Mouse (Mus musculus) intestine, embryonic 15.5 days (tissue): Measurements from ENCODE around the gene Tspan5. TPM values are rescaled to one million over a fixed set of nuclear protein-coding genes. Genes with fewer than 3 reads are reported as not detected.

Source experiments
- ATAC-seq: fragments of 200-750 bp; cut with Nextera tagmentation; 2 replicates; pipeline ENCODE4 v1.8.0; 2017; ENCODE audit warnings: moderate TSS enrichment, moderate library complexity
- H3K27ac ChIP-seq: fragments of 300-500 bp; sonication (generic); 2 replicates; pipeline ENCODE4 v1.5.1; 2015; ENCODE audit warnings: mild to moderate bottlenecking, inconsistent platforms
- H3K27me3 ChIP-seq: fragments of 300-500 bp; sonication (generic); replicated peaks from 2 replicates; pipeline ENCODE4 v1.6.1; 2015; ENCODE audit warnings: inconsistent platforms
- H3K36me3 ChIP-seq: fragments of 300-500 bp; sonication (generic); 2 replicates; pipeline ENCODE4 v1.6.1; 2015; ENCODE audit warnings: inconsistent platforms
- H3K4me1 ChIP-seq: fragments of 300-500 bp; sonication (generic); replicated peaks from 2 replicates; pipeline ENCODE4 v1.6.1; 2015; ENCODE audit warnings: inconsistent platforms
- H3K4me2 ChIP-seq: fragments of 300-500 bp; sonication (generic); replicated peaks from 2 replicates; pipeline ENCODE4 v1.6.1; 2015; ENCODE audit warnings: mild to moderate bottlenecking, inconsistent platforms
- H3K4me3 ChIP-seq: fragments of 300-500 bp; sonication (generic); replicated peaks from 2 replicates; pipeline ENCODE4 v1.5.1; 2015; ENCODE audit warnings: inconsistent platforms
- H3K9ac ChIP-seq: fragments of 300-500 bp; sonication (generic); 2 replicates; pipeline ENCODE4 v1.6.1; 2015; ENCODE audit warnings: inconsistent platforms
- H3K9me3 ChIP-seq: fragments of 300-500 bp; sonication (generic); 2 replicates; pipeline ENCODE4 v1.6.1; 2016; ENCODE audit warnings: inconsistent platforms
- WGBS: fragments of 180-500 bp; shearing (Covaris S2); methylation state at CpG from one replicate; pipeline ENCODE4 v1.1.7; 2015; 5-methylcytosine and 5-hydroxymethylcytosine counted together
- polyA plus RNA-seq: library from polyadenylated mRNA; unstranded; fragments of >200 nt; fragmentation: Nextera tagmentation; extraction: Ambion mirVana; gene quantifications from 2 replicates; pipeline ENCODE4 v1.2.1, GENCODE M21; 2015

Tspan5 gene
- polyA plus RNA-seq, 1 experiment from 2014 or later, result 17.8 TPM

- Histone ChIP-seq H3K27ac (no peak overlapping the region), H3K4me1 (peaks cover 13% of the 10 kb centered on the region), H3K4me3 (no peak overlapping the region), H3K4me2 (no peak overlapping the region), H3K9me3 (no peaks in the 10 kb centered on the region), H3K9ac (no peak overlapping the region), H3K36me3 (no peaks in the 10 kb centered on the region), H3K27me3 (peaks cover 3% of the 10 kb centered on the region; the same call in 1 of the 2 replicates)
- WGBS, result 82% methylated on average over 4 of the region's 4 CpGs
- no peak for ATAC-seq
Observed at GRCm38 (mm10) chr3:138745596-138745995, 3.6 kb downstream of the Tspan5 start.

GRCm38 (mm10) chr3:138746556-138746955 is 4.6 kb downstream of the Tspan5 start:
- H3K4me1 ChIP-seq, result peaks cover 9% of the 10 kb centered on the region
- no peak overlapping the region for H3K4me2 ChIP-seq
- H3K9me3 ChIP-seq, result no peaks in the 10 kb centered on the region
- no peak overlapping the region for H3K9ac ChIP-seq
- 88% methylated on average over 8 of the region's 8 CpGs for WGBS
- ATAC-seq, result no peak
- no peaks in the 10 kb centered on the region for H3K36me3 ChIP-seq
- no peak overlapping the region for H3K27ac ChIP-seq
- H3K4me3 ChIP-seq, result no peak overlapping the region
- H3K27me3 ChIP-seq, result no peaks in the 10 kb centered on the region

DNA sequence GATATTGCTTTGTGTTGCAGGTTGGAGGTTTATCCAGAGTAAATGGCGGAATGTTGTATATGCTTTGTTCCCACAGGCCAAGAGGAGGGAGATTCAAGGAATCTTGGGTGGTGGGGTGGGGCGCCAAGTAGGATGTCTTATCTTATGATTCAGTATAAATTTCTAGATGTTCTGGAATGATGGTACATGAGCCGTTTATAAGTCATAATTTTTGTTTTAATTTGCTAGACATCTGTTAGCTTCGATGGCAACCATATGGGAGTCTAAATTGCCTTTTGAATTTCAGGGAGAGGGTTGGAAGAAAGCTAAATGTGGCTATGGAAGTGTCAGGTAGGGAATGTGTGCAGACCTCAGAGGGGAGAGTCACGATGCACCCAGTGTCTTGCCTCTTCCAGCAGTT is 5.0 kb downstream of the Tspan5 start:
- H3K9me3 ChIP-seq, result no peaks in the 10 kb centered on the region
- ATAC-seq, result no peak
- H3K27me3 ChIP-seq, result no peaks in the 10 kb centered on the region
- peaks cover 5% of the 10 kb centered on the region for H3K4me1 ChIP-seq
- H3K9ac ChIP-seq, result no peak overlapping the region
- 75% methylated on average over 5 of the region's 5 CpGs for WGBS
- H3K27ac ChIP-seq, result no peak overlapping the region
- no peaks in the 10 kb centered on the region for H3K36me3 ChIP-seq
- no peak overlapping the region for H3K4me2 ChIP-seq
- no peak overlapping the region for H3K4me3 ChIP-seq

GRCm38 (mm10) chr3:138747985-138748384 is 6.0 kb downstream of the Tspan5 start:
- WGBS, result 95% methylated on average over 5 of the region's 5 CpGs
- Histone ChIP-seq H3K9ac (no peak overlapping the region), H3K36me3 (no peaks in the 10 kb centered on the region), H3K27ac (no peak overlapping the region), H3K9me3 (no peaks in the 10 kb centered on the region), H3K4me3 (no peak overlapping the region), H3K27me3 (no peaks in the 10 kb centered on the region), H3K4me2 (no peak overlapping the region), H3K4me1 (peaks cover 8% of the 10 kb centered on the region)
- ATAC-seq, result no peak

DNA sequence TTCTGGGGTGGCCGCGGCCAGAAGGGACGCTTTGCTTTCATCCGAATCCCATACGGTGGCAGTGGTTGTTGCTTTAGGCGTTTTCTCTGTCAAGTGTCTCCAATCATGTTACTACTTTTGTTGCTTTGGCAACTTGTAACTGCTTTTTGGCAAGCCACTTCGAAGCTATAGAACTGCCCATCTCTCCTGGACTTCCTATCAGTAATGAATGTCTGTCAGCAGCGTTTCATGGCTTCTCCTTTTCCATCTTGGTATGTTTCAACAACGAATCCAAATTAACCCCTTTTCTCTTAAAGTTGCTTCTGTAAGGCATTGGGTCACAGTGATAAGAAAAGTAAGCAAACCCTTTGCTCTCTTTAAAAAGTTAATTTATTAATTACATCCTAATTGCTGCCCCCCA is 7.7 kb downstream of the Tspan5 start:
- H3K4me3 ChIP-seq, result no peak overlapping the region
- H3K4me2 ChIP-seq, result no peak overlapping the region
- peaks cover 5% of the 10 kb centered on the region for H3K4me1 ChIP-seq
- H3K27me3 ChIP-seq, result no peaks in the 10 kb centered on the region
- H3K9me3 ChIP-seq, result no peaks in the 10 kb centered on the region
- 81% methylated on average over 9 of the region's 9 CpGs for WGBS
- H3K36me3 ChIP-seq, result no peaks in the 10 kb centered on the region
- ATAC-seq, result no peak
- H3K9ac ChIP-seq, result no peak overlapping the region
- no peak overlapping the region for H3K27ac ChIP-seq

DNA sequence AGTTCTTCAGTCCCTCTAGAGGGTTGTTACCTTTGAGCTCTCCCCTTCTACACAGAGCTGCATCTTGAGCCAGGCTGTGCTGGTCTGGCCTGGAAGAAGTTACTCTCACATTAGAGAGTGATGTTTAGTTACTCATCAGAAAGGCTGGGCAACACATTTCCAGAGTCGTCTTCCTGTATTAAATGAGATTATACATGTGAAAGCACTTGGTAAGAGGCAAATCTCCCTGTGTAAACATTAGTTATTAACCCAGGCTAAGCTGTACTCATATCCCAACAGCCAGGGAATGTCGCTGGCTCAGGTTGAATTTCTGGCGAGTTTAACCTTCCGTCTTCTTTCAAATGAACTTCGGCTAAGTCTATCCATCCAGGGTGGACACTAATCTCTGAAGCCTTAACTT is 9.3 kb downstream of the Tspan5 start:
- Histone ChIP-seq H3K27me3 (no peaks in the 10 kb centered on the region), H3K4me3 (no peak overlapping the region), H3K4me2 (no peak overlapping the region), H3K9me3 (no peaks in the 10 kb centered on the region), H3K9ac (no peak overlapping the region), H3K36me3 (no peaks in the 10 kb centered on the region), H3K27ac (no peak overlapping the region), H3K4me1 (peaks cover 5% of the 10 kb centered on the region)
- WGBS, result 62% methylated on average over 5 of the region's 5 CpGs
- ATAC-seq, result no peak

GRCm38 (mm10) chr3:138752056-138752455 is 10.1 kb downstream of the Tspan5 start:
- Histone ChIP-seq H3K9me3 (no peaks in the 10 kb centered on the region), H3K9ac (no peak overlapping the region), H3K27ac (no peak overlapping the region), H3K27me3 (no peaks in the 10 kb centered on the region), H3K4me2 (no peak overlapping the region), H3K4me1 (peaks cover 5% of the 10 kb centered on the region), H3K36me3 (no peaks in the 10 kb centered on the region), H3K4me3 (no peak overlapping the region)
- 60% methylated on average over 5 of the region's 5 CpGs for WGBS
- ATAC-seq, result no peak

GRCm38 (mm10) chr3:138752769-138753168 is 10.8 kb downstream of the Tspan5 start:
- ATAC-seq, result no peak
- 36% methylated on average over 3 of the region's 3 CpGs for WGBS
- H3K9me3 ChIP-seq, result no peaks in the 10 kb centered on the region
- no peaks in the 10 kb centered on the region for H3K36me3 ChIP-seq
- H3K4me1 ChIP-seq, result peaks cover 5% of the 10 kb centered on the region
- no peak overlapping the region for H3K27ac ChIP-seq
- peak overlapping the region; percentile 10; the same call in 1 of the 2 replicates for H3K4me2 ChIP-seq
- H3K27me3 ChIP-seq, result no peaks in the 10 kb centered on the region
- no peak overlapping the region for H3K4me3 ChIP-seq
- H3K9ac ChIP-seq, result no peak overlapping the region

DNA sequence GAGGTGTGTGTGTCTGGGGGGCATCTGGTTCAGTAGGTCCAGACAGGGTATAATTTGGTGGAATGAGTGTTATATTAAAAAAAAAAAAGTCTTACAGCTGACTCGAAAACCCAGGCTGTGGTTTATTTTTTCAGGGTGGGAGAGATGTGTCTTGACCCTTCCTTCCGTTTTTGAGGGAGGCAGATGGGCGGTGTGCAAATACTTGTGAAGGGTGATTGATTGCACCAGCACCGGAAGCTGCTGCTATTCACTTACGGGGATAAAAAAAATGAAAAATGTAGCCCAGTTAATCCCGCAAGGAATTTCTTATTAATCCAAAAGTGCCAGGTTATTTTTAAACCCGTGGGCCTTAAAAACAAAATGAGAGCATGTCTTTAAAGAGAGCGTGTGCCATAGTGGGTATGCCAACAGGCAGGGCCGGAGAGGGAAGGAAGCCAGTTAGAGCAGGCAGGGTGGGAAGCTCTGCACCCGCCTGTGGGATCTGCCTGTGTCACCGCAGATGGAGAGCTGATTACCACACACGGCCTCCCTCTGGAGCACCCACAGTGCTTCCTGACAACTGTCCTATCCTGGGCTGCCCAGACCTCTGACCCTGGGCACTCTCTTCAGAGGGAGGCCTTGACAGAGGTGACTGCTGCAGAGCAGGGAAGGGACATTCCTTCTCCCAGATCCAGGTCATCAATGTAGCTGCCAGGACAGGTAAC is 11.3 kb downstream of the Tspan5 start:
- Histone ChIP-seq H3K27ac (no peak overlapping the region), H3K4me2 (peak overlapping the region; percentile 10; the same call in 1 of the 2 replicates), H3K27me3 (no peaks in the 10 kb centered on the region), H3K9ac (no peak overlapping the region), H3K4me3 (no peak overlapping the region), H3K4me1 (peaks cover 5% of the 10 kb centered on the region), H3K9me3 (no peaks in the 10 kb centered on the region), H3K36me3 (no peaks in the 10 kb centered on the region)
- WGBS, result 17% methylated on average over 12 of the region's 12 CpGs
- no peak; the same call in 1 of the 2 replicates for ATAC-seq

- H3K36me3 ChIP-seq, result no peaks in the 10 kb centered on the region
- 78% methylated on average over 5 of the region's 5 CpGs for WGBS
- H3K9me3 ChIP-seq, result no peaks in the 10 kb centered on the region
- H3K27ac ChIP-seq, result no peak overlapping the region
- H3K4me1 ChIP-seq, result peaks cover 5% of the 10 kb centered on the region
- no peak overlapping the region for H3K4me3 ChIP-seq
- no peaks in the 10 kb centered on the region for H3K27me3 ChIP-seq
- H3K9ac ChIP-seq, result no peak overlapping the region
- no peak for ATAC-seq
- no peak overlapping the region for H3K4me2 ChIP-seq
Observed at GRCm38 (mm10) chr3:138754328-138754727, 12.3 kb downstream of the Tspan5 start.

DNA sequence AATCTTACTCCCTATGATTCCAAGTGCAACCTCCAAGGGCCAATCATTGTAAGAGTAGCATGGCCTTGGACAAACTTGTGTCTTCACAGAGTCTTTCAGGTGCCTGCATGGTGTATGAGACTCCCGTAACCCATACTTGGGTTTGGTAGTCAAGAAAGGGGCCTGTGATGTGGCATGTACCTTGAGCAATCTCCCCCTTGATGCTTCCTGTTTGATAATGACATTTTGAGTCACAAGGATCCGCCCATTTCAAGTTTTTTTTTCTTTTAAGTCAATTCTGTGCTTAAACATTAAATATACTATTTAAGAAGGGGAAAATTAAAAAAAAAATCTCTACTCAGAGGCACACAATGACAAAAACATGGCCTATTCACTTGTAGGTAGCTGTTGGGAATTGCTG is 15.3 kb downstream of the Tspan5 start:
- H3K36me3 ChIP-seq, result no peaks in the 10 kb centered on the region
- H3K27me3 ChIP-seq, result no peaks in the 10 kb centered on the region
- no peak overlapping the region for H3K9ac ChIP-seq
- no peak overlapping the region for H3K4me2 ChIP-seq
- no peak overlapping the region for H3K4me3 ChIP-seq
- 91% methylated on average over 2 of the region's 2 CpGs for WGBS
- H3K4me1 ChIP-seq, result peaks cover 5% of the 10 kb centered on the region
- no peak for ATAC-seq
- no peak overlapping the region for H3K27ac ChIP-seq
- no peaks in the 10 kb centered on the region for H3K9me3 ChIP-seq

- Histone ChIP-seq H3K4me1 (no peaks in the 10 kb centered on the region), H3K36me3 (no peaks in the 10 kb centered on the region), H3K9ac (no peak overlapping the region), H3K9me3 (no peaks in the 10 kb centered on the region), H3K4me2 (no peak overlapping the region), H3K4me3 (no peak overlapping the region), H3K27ac (no peak overlapping the region), H3K27me3 (no peaks in the 10 kb centered on the region)
- 48% methylated on average over 9 of the region's 9 CpGs for WGBS
- ATAC-seq, result no peak
Observed at GRCm38 (mm10) chr3:138759968-138760684, 18.1 kb downstream of the Tspan5 start.

DNA sequence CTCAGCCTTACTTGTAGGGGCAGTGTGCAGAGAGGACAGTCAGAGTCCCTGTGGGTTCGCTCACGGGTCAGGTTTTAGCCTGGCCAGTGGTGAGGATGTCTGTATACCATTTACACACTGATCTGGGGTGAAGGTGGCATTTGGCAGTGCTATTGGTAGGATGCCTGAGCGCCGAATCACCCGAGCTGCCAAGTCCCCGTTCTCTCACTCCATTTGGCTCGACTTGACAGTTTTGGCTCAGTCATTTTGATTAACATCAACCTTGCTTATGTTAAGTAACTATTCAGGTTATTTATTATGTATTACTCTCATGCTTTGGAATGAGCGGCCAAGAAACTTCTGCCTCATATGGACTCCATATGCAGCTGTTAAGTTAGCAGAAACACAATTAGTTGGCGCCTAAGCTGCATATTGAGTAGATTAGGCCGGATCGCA is 18.7 kb downstream of the Tspan5 start:
- Histone ChIP-seq H3K36me3 (no peaks in the 10 kb centered on the region), H3K4me2 (no peak overlapping the region), H3K27me3 (no peaks in the 10 kb centered on the region), H3K27ac (no peak overlapping the region), H3K4me1 (no peaks in the 10 kb centered on the region), H3K9ac (no peak overlapping the region), H3K9me3 (no peaks in the 10 kb centered on the region), H3K4me3 (no peak overlapping the region)
- ATAC-seq, result no peak
- 60% methylated on average over 11 of the region's 11 CpGs for WGBS
